Mouse (Mus musculus) layer of hippocampus, postnatal 14 days (tissue): ENCODE data around the gene Zfp286. TPM values are rescaled to one million over a fixed set of nuclear protein-coding genes. Genes with fewer than 3 reads are reported as not detected.

ENCODE experiments used
- DNase-seq, 2 experiments: peaks; one replicate each; pipeline ENCODE4 v3.0.0; 2021 to 2022; ENCODE audit warnings: low spot score in 2 of 2, mixed read lengths in 1 of 2
- total RNA-seq, 2 experiments: library from RNA; stranded (reverse); gene quantifications; 2 replicates each; pipeline ENCODE4 v1.2.3; 2021

The Zfp286 gene
- total RNA-seq, 2 experiments from 2014 or later: 21.3 to 21.5 TPM

GRCm38 (mm10) chr11:62710657-62711056 is 78.6 kb downstream of the Zfp286 start:
- DNase-seq: no peak

- DNase-seq: no peak
Measured at GRCm38 (mm10) chr11:62708252-62708651, 81.0 kb downstream of the Zfp286 start.

GRCm38 (mm10) chr11:62706141-62706540 is 83.1 kb downstream of the Zfp286 start:
- no peak for DNase-seq

Other genes with a start within 250 kb of the Zfp286 start
- gene Ubb, start 238.3 kb downstream of the Zfp286 start, total RNA-seq: 1,000 to 10,000 TPM; 1,675 to 1,723 TPM
- gene Trpv2, start 215.0 kb downstream of the Zfp286 start, total RNA-seq: 10 to 100 TPM; 18.4 to 21.5 TPM
- 10 to 100 TPM in 1 of 2 experiments, 1 to 10 TPM in 1; 9.5 to 11.3 TPM for gene Lrrc75a, start 140.9 kb downstream of the Zfp286 start, total RNA-seq
- 10 to 100 TPM; 14.8 to 17.2 TPM for gene Mmgt2, start 140.8 kb downstream of the Zfp286 start, total RNA-seq
- gene Zfp287, start 57.6 kb downstream of the Zfp286 start, total RNA-seq: 10 to 100 TPM; 15.2 to 16.7 TPM
- gene Gm10428, start 36.4 kb downstream of the Zfp286 start, total RNA-seq: not detected
- gene Trim16, start 30.8 kb upstream of the Zfp286 start, total RNA-seq: 1 to 10 TPM; 3.9 to 4.0 TPM
- 1 to 10 TPM in 1 of 2 experiments, under 1 TPM in 1; 0.62 to 1.5 TPM for gene Fbxw10, start 57.6 kb upstream of the Zfp286 start, total RNA-seq
- gene Tvp23b, start 90.0 kb upstream of the Zfp286 start, total RNA-seq: 10 to 100 TPM; 24.8 to 26.2 TPM
- not detected for gene Cdrt4, start 161.7 kb upstream of the Zfp286 start, total RNA-seq